Mouse (Mus musculus) heart, embryonic 10.5 days (tissue): ENCODE results near the gene Appbp2. TPM values are rescaled to one million over a fixed set of nuclear protein-coding genes. Genes with fewer than 3 reads are reported as not detected.

Source experiments
- DNase-seq: peaks from one replicate; pipeline ENCODE4 v3.0.0-alpha.2; 2017; ENCODE audit warnings: low spot score
- H3K27ac ChIP-seq: fragments of 300-500 bp; sonication (generic); 2 replicates; pipeline ENCODE4 v1.5.1; 2016; ENCODE audit warnings: mild to moderate bottlenecking
- H3K27me3 ChIP-seq: fragments of 300-500 bp; sonication (generic); 2 replicates; pipeline ENCODE4 v1.6.1; 2016; ENCODE audit warnings: mild to moderate bottlenecking; ENCODE audit not compliant: poor library complexity, insufficient read depth, severe bottlenecking
- H3K36me3 ChIP-seq: fragments of 300-500 bp; sonication (generic); 2 replicates; pipeline ENCODE4 v1.6.1; 2016; ENCODE audit warnings: mild to moderate bottlenecking, moderate library complexity
- H3K4me1 ChIP-seq: fragments of 300-500 bp; sonication (generic); 2 replicates; pipeline ENCODE4 v1.6.1; 2016; ENCODE audit warnings: mild to moderate bottlenecking
- H3K4me3 ChIP-seq: fragments of 300-500 bp; sonication (generic); 2 replicates; pipeline ENCODE4 v1.5.1; 2016; ENCODE audit warnings: mild to moderate bottlenecking, moderate library complexity
- H3K9me3 ChIP-seq: fragments of 300-500 bp; sonication (generic); 2 replicates; pipeline ENCODE4 v1.6.1; 2016; ENCODE audit warnings: mild to moderate bottlenecking, moderate library complexity
- WGBS: fragments of 180-500 bp; shearing (Covaris S2); methylation state at CpG from one replicate; pipeline ENCODE4 v1.1.7; 2016; 5-methylcytosine and 5-hydroxymethylcytosine counted together
- polyA plus RNA-seq: library from polyadenylated mRNA; unstranded; fragments of >200 nt; fragmentation: Nextera tagmentation; extraction: Ambion mirVana; gene quantifications from 2 replicates; pipeline ENCODE4 v1.2.1, GENCODE M21; 2016

Appbp2 gene
- polyA plus RNA-seq, result 44.4 and 46.8 TPM in 2 replicates

- Histone ChIP-seq H3K9me3 (no peaks in the 10 kb centered on the region), H3K36me3 (peaks cover 21% of the 10 kb centered on the region), H3K27me3 (no peaks in the 10 kb centered on the region), H3K4me1 (peaks cover 5% of the 10 kb centered on the region; the same call in 1 of the 2 replicates), H3K27ac (peak within 1 kb of the TSS; percentile 98), H3K4me3 (peak within 1 kb of the TSS; percentile 84)
- DNase-seq, result peak; percentile 97
- 5% methylated on average over 48 of the region's 48 CpGs for WGBS
These were observed at the start of gene Appbp2 for GRCm38 (mm10) chr11:85234990-85235841. TSS of gene Appbp2 (minus strand) at chr11:85235130.

DNA sequence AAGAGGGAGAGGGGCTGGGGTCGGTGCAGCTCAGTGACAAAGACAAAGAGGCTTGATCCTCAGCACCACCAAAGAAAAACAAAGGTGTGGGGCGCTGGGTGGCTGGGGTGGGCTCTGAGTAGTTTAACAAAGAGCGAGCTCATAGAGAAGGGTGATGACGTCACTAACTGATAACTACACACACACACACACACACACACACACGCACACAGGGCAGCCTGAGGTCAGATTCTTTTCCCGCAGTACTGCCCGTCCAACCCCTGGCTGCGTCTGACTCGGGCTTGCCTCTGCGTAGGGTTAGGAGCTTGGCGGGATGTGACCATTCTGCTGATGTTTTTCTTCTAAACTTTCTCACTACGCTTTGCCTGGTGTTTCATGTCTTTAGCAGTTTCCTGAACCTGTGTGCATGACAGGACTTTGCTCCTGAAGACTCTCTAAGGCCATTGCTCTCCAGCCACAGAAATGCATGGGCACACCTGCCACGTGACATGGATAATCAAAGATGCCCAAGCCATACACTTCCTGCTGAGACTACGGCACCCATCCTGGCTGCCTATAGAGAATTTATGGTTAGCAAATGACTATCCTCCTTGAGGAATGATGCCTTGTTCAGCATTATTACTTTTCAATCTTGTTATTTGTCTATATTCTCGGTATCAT, 46.4 kb upstream of the Appbp2 start:
- no peaks in the 10 kb centered on the region for H3K36me3 ChIP-seq
- 56% methylated on average over 15 of the region's 15 CpGs for WGBS
- H3K4me3 ChIP-seq, result no peak overlapping the region
- no peak overlapping the region for H3K27ac ChIP-seq
- H3K4me1 ChIP-seq, result peaks cover 27% of the 10 kb centered on the region
- DNase-seq, result no peak
- H3K9me3 ChIP-seq, result no peaks in the 10 kb centered on the region
- H3K27me3 ChIP-seq, result no peaks in the 10 kb centered on the region

DNA sequence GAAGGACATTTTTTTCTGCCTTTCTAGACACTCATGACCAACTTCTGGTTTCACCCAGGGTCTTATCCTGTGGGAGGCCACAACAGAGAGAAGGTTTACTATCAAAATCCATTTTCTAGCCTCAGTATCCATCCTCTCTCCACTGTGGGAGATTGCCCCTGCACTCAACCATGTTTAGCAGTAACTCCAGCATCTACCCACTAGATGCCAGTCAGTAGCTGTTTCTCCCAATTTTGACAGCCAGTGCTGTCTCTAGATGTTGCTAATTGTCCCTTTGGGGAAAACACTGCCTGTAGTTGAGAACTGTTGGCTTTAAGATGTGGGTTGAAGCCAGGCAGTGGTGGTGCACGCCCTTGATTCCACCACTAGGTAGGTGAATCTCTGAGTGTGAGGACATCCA, 43.2 kb upstream of the Appbp2 start:
- no peaks in the 10 kb centered on the region for H3K9me3 ChIP-seq
- no peak overlapping the region for H3K27ac ChIP-seq
- no peak for DNase-seq
- H3K4me3 ChIP-seq, result no peak overlapping the region
- no peaks in the 10 kb centered on the region for H3K27me3 ChIP-seq
- WGBS, result 71% methylated on average over 1 of the region's 1 CpGs
- H3K36me3 ChIP-seq, result no peaks in the 10 kb centered on the region
- H3K4me1 ChIP-seq, result peaks cover 27% of the 10 kb centered on the region

- no peaks in the 10 kb centered on the region for H3K27me3 ChIP-seq
- no peaks in the 10 kb centered on the region for H3K9me3 ChIP-seq
- H3K27ac ChIP-seq, result 0 out of 2 replicates have a peak overlapping the region, but pooled peaks have one; percentile 42
- DNase-seq, result no peak
- WGBS, result 45% methylated on average over 5 of the region's 5 CpGs
- H3K36me3 ChIP-seq, result no peaks in the 10 kb centered on the region
- H3K4me1 ChIP-seq, result peaks cover 27% of the 10 kb centered on the region
- H3K4me3 ChIP-seq, result no peak overlapping the region
These were observed 42.7 kb upstream of the Appbp2 start for GRCm38 (mm10) chr11:85277609-85278008.

- 77% methylated on average over 5 of the region's 5 CpGs for WGBS
- no peaks in the 10 kb centered on the region for H3K36me3 ChIP-seq
- no peaks in the 10 kb centered on the region for H3K27me3 ChIP-seq
- no peak for DNase-seq
- no peaks in the 10 kb centered on the region for H3K9me3 ChIP-seq
- H3K4me3 ChIP-seq, result no peak overlapping the region
- peaks cover 20% of the 10 kb centered on the region for H3K4me1 ChIP-seq
- no peak overlapping the region for H3K27ac ChIP-seq
These were observed 40.2 kb upstream of the Appbp2 start for GRCm38 (mm10) chr11:85275151-85275550.

DNA sequence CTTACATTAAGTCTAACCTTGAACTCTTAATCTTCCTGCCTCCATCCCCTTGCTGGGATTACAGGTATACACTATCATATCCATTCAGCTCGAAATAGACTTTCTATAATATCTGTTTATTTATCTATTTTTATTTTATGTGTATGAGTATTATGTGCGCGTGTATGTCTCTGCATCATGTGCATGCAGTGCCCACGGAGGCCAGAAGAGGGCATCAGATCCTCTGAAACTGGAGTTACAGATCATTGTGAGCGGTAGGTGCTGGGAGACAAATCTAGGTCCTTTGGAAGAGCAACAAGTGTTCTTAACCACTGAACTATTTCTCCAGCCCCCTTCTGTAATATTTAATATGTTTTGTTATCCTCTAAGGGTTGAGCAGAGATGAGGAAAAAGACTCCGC, 38.4 kb upstream of the Appbp2 start:
- Histone ChIP-seq H3K27me3 (no peaks in the 10 kb centered on the region), H3K4me3 (no peak overlapping the region), H3K4me1 (peaks cover 19% of the 10 kb centered on the region), H3K27ac (no peak overlapping the region), H3K9me3 (no peaks in the 10 kb centered on the region), H3K36me3 (no peaks in the 10 kb centered on the region)
- WGBS, result 63% methylated on average over 6 of the region's 6 CpGs
- no peak for DNase-seq

GRCm38 (mm10) chr11:85270631-85271030, 35.7 kb upstream of the Appbp2 start:
- Histone ChIP-seq H3K27ac (no peak overlapping the region), H3K36me3 (no peaks in the 10 kb centered on the region), H3K4me1 (no peaks in the 10 kb centered on the region), H3K27me3 (no peaks in the 10 kb centered on the region), H3K4me3 (no peak overlapping the region), H3K9me3 (no peaks in the 10 kb centered on the region)
- no peak for DNase-seq
- 41% methylated on average over 3 of the region's 3 CpGs for WGBS

- WGBS, result 96% methylated on average over 1 of the region's 1 CpGs
- Histone ChIP-seq H3K36me3 (no peaks in the 10 kb centered on the region), H3K9me3 (no peaks in the 10 kb centered on the region)
These were observed 32.5 kb upstream of the Appbp2 start for GRCm38 (mm10) chr11:85267393-85267792.

GRCm38 (mm10) chr11:85264635-85265034, 29.7 kb upstream of the Appbp2 start:
- Histone ChIP-seq H3K27me3 (no peaks in the 10 kb centered on the region), H3K36me3 (no peaks in the 10 kb centered on the region), H3K4me3 (no peak overlapping the region), H3K4me1 (no peaks in the 10 kb centered on the region), H3K9me3 (no peaks in the 10 kb centered on the region), H3K27ac (no peak overlapping the region)
- WGBS, result 63% methylated on average over 5 of the region's 5 CpGs
- no peak for DNase-seq

More at GRCm38 (mm10) chr11:85267393-85267792, 32.5 kb upstream of the Appbp2 start:
- no peaks in the 10 kb centered on the region for H3K27me3 ChIP-seq
- H3K27ac ChIP-seq, result no peak overlapping the region
- H3K4me3 ChIP-seq, result no peak overlapping the region
- no peak for DNase-seq
- no peaks in the 10 kb centered on the region for H3K4me1 ChIP-seq

- Histone ChIP-seq H3K27me3 (no peaks in the 10 kb centered on the region), H3K4me1 (no peaks in the 10 kb centered on the region), H3K4me3 (no peak overlapping the region), H3K27ac (no peak overlapping the region), H3K9me3 (no peaks in the 10 kb centered on the region), H3K36me3 (no peaks in the 10 kb centered on the region)
- WGBS, result 34% methylated on average over 7 of the region's 7 CpGs
- DNase-seq, result peak; percentile 80
These were observed 26.3 kb upstream of the Appbp2 start for GRCm38 (mm10) chr11:85261192-85261591.

DNA sequence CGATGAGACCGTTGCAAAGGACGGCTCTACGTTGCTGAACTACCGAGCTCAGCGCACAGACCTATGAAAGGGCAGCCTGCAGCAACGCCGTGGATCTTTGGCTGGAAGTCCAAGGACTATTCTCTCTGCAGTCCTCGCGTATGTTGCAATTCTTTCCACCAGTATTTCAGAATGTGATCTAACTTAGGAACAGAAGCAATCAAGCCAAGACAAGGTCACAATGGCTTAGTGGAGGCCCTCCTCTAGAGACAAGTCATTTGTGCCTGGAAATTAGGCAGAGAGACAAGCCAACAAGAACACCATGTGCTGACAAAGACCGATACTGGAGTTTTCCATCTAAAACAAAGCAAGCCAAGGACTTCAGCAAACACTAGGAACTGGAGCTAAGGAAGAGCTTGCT, 24.0 kb upstream of the Appbp2 start:
- H3K4me3 ChIP-seq, result no peak overlapping the region
- no peaks in the 10 kb centered on the region for H3K36me3 ChIP-seq
- no peak for DNase-seq
- no peaks in the 10 kb centered on the region for H3K9me3 ChIP-seq
- H3K4me1 ChIP-seq, result peaks cover 11% of the 10 kb centered on the region
- no peak overlapping the region for H3K27ac ChIP-seq
- 87% methylated on average over 11 of the region's 11 CpGs for WGBS
- H3K27me3 ChIP-seq, result no peaks in the 10 kb centered on the region

DNA sequence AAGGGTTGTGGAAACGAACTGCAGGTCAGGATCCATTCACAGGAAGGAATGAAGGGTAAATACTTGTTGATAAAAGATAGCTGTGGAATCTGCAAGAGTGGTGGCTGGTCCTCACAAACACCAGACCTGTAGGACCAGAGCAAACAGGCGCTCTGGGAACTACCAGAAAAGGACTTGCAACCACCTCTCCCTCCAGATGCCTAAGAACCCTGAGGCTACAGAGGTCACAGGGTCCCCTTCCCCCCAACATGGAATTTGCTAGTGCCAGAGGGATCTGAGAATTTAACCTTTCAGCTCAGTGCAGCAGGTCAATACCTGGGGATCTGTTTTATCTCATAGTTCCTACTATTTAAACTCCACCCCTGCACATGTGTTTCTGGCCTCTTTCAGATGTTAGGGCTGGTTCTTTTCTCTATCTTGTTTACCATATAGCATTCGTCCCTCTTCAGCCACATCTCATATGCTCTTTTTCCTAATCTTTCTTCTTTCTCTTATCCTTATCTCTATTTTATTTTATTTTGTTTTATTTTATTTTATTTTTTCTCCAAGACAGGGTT, 20.6 kb upstream of the Appbp2 start:
- no peaks in the 10 kb centered on the region for H3K27me3 ChIP-seq
- no peaks in the 10 kb centered on the region for H3K9me3 ChIP-seq
- H3K4me1 ChIP-seq, result peaks cover 11% of the 10 kb centered on the region
- H3K27ac ChIP-seq, result peak overlapping the region; percentile 62
- H3K4me3 ChIP-seq, result no peak overlapping the region
- no peaks in the 10 kb centered on the region for H3K36me3 ChIP-seq
- WGBS, result 14% methylated on average over 3 of the region's 3 CpGs
- DNase-seq, result no peak

GRCm38 (mm10) chr11:85253641-85254040, 18.7 kb upstream of the Appbp2 start:
- Histone ChIP-seq H3K4me3 (no peak overlapping the region), H3K27me3 (no peaks in the 10 kb centered on the region), H3K4me1 (peaks cover 11% of the 10 kb centered on the region), H3K27ac (no peak overlapping the region), H3K9me3 (no peaks in the 10 kb centered on the region), H3K36me3 (no peaks in the 10 kb centered on the region)
- DNase-seq, result no peak
- 83% methylated on average over 7 of the region's 7 CpGs for WGBS
